10 mouse cellular contexts compared by ENCODE assay signal in genomic region chr10:111600251-111600620, GRCm38 (mm10).
A peak's percentile ranks its signal among the peaks of the same experiment; 100 is the strongest.
DNase-seq lines count a peak whose midpoint lies in the region; ATAC-seq lines count a peak whose summit lies in the region.
"Had no signal": no experiment of that assay in that cellular context is flagged by ENCODE, and none has a peak within 500 bp of the region (broad histone marks: within the 10 kb centered on the region; RNA-seq: fewer than 3 reads in every experiment).

No protein-coding gene starts in this region.

- H3K9ac ChIP-seq in heart, embryonic 11.5 days (ENCODE audit: low read depth, low read length): no peak overlapping the region
- no peak overlapping the region for H3K9ac ChIP-seq in intestine, embryonic 15.5 days

- H3K27me3 ChIP-seq in heart, embryonic 10.5 days (ENCODE audit: insufficient read depth, poor library complexity, severe bottlenecking): no peaks in the 10 kb centered on the region
- no peaks in the 10 kb centered on the region for H3K27me3 ChIP-seq in heart, embryonic 11.5 days (ENCODE audit: control insufficient read depth, insufficient read depth, low read length)
- no peaks in the 10 kb centered on the region for H3K27me3 ChIP-seq in intestine, embryonic 15.5 days (replicated peaks)

- no peaks in the 10 kb centered on the region for H3K9me3 ChIP-seq in heart, embryonic 10.5 days
- no peaks in the 10 kb centered on the region; the same call in 1 of the 2 replicates for H3K9me3 ChIP-seq in heart, embryonic 11.5 days (replicated peaks; ENCODE audit: control insufficient read depth, low read length)
- no peaks in the 10 kb centered on the region for H3K9me3 ChIP-seq in intestine, embryonic 15.5 days
- H3K9me3 ChIP-seq: G1E had no signal

- H3K36me3 ChIP-seq in heart, embryonic 10.5 days: no peaks in the 10 kb centered on the region
- H3K36me3 ChIP-seq in heart, embryonic 11.5 days (ENCODE audit: control insufficient read depth, insufficient read depth, low read length): no peaks in the 10 kb centered on the region
- H3K36me3 ChIP-seq in intestine, embryonic 15.5 days: no peaks in the 10 kb centered on the region
- H3K36me3 ChIP-seq: G1E had no signal

- H3K27ac ChIP-seq in heart, embryonic 10.5 days: peak overlapping the region; percentile 36; the same call in 1 of the 2 replicates
- H3K27ac ChIP-seq in heart, embryonic 11.5 days (ENCODE audit: low read depth, low read length): no peak overlapping the region
- peak overlapping the region; percentile 73 for H3K27ac ChIP-seq in intestine, embryonic 15.5 days

- ATAC-seq in heart, embryonic 11.5 days (replicated peaks; ENCODE audit: insufficient number of reproducible peaks, low FRiP score, low TSS enrichment): no peak
- no peak for ATAC-seq in intestine, embryonic 15.5 days

- no peak overlapping the region for H3K4me2 ChIP-seq in heart, embryonic 11.5 days
- H3K4me2 ChIP-seq in intestine, embryonic 15.5 days (replicated peaks): peak overlapping the region; percentile 16

- peaks cover 48% of the 10 kb centered on the region for H3K4me1 ChIP-seq in heart, embryonic 10.5 days
- H3K4me1 ChIP-seq in heart, embryonic 11.5 days (ENCODE audit: control insufficient read depth, insufficient read depth, low read length): peaks cover 22% of the 10 kb centered on the region
- peaks cover 30% of the 10 kb centered on the region for H3K4me1 ChIP-seq in intestine, embryonic 15.5 days (replicated peaks)

- 47% methylated on average over 2 of the region's 2 CpGs for WGBS in heart, embryonic 10.5 days
- 32% methylated on average over 2 of the region's 2 CpGs for WGBS in heart, embryonic 11.5 days (ENCODE audit: insufficient replicate concordance)
- WGBS in intestine, embryonic 15.5 days: 29% methylated on average over 2 of the region's 2 CpGs

- no peak overlapping the region for H3K4me3 ChIP-seq in heart, embryonic 10.5 days
- H3K4me3 ChIP-seq in heart, embryonic 11.5 days (ENCODE audit: low read depth, low read length): no peak overlapping the region
- no peak overlapping the region for H3K4me3 ChIP-seq in intestine, embryonic 15.5 days (replicated peaks)

- no peak for DNase-seq in heart, embryonic 10.5 days (ENCODE audit: low spot score)
- peak; percentile 16 for DNase-seq in ovary, postnatal 14 days (ENCODE audit: low spot score)
- no peak for DNase-seq in ovary, postnatal 36 days (ENCODE audit: low spot score)
- no peak for DNase-seq in testis, postnatal 10 days (ENCODE audit: low spot score)
- no peak for DNase-seq in right cerebral cortex, postnatal 36 days (ENCODE audit: low spot score in 2 of 2)
- DNase-seq in cerebellum, adult 8-10 months: no peak
- DNase-seq: cerebellum, adult 11 months had no signal
